9 mouse cellular contexts compared by ENCODE assay signal in the genomic region with DNA sequence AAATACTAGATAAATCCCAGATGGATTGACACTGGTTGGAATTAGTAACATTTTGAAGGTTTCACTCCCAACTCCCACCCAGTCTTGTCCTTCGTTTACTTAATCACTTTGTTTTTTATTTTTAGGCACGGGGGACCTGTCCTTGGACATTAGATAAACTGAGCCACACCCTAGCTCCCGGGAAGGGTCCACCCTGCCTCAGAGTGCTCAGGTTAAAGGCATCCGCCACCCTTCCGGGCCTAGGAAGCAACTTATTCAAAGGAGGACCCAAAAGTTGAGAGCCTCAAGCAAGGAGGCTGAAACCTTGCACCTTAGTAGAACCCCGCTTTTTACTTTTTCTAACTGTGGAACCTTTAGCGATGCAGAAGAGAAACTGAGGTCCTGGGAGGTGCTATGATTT. TPM values are rescaled to one million over a fixed set of nuclear protein-coding genes. Genes with fewer than 3 reads are reported as not detected.
A peak's percentile ranks its signal among the peaks of the same experiment; 100 is the strongest.
DNase-seq lines count a peak whose midpoint lies in the region; ATAC-seq lines count a peak whose summit lies in the region.
"Had no signal": no experiment of that assay in that cellular context is flagged by ENCODE, and none has a peak within 500 bp of the region (broad histone marks: within the 10 kb centered on the region; RNA-seq: fewer than 3 reads in every experiment).

No protein-coding gene starts in this region.

- peak overlapping the region; percentile 51 for H3K9ac ChIP-seq in kidney, embryonic 15.5 days
- H3K9ac ChIP-seq in midbrain, embryonic 16.5 days (ENCODE audit: low read depth, low read length), result peak overlapping the region; percentile 48; the same call in 1 of the 2 replicates

- peaks cover 41% of the 10 kb centered on the region for H3K27me3 ChIP-seq in kidney, embryonic 15.5 days
- H3K27me3 ChIP-seq in midbrain, embryonic 16.5 days (ENCODE audit: control insufficient read depth, insufficient read depth, low read depth, low read length), result peaks cover 42% of the 10 kb centered on the region

- peak overlapping the region; percentile 94 for H3K4me2 ChIP-seq in kidney, embryonic 15.5 days
- H3K4me2 ChIP-seq in midbrain, embryonic 16.5 days (ENCODE audit: low read length), result peak overlapping the region; percentile 85

- no peaks in the 10 kb centered on the region for H3K9me3 ChIP-seq in kidney, embryonic 15.5 days (replicated peaks)
- H3K9me3 ChIP-seq in midbrain, embryonic 16.5 days (replicated peaks; ENCODE audit: control insufficient read depth, low read length, poor library complexity, severe bottlenecking), result no peaks in the 10 kb centered on the region

- WGBS in kidney, embryonic 15.5 days, result 14% methylated on average over 7 of the region's 7 CpGs
- WGBS in midbrain, embryonic 16.5 days, result 25% methylated on average over 7 of the region's 7 CpGs

- H3K36me3 ChIP-seq in kidney, embryonic 15.5 days, result peaks cover 10% of the 10 kb centered on the region
- 0 out of 2 replicates have a peak, but pooled peaks cover 3% of the 10 kb centered on the region for H3K36me3 ChIP-seq in midbrain, embryonic 16.5 days (ENCODE audit: control insufficient read depth, insufficient read depth, low read length)

- peak overlapping the region; percentile 75; the same call in 1 of the 2 replicates for H3K27ac ChIP-seq in kidney, embryonic 15.5 days
- H3K27ac ChIP-seq in brown adipose tissue, adult 24 weeks (replicated peaks; ENCODE audit: low read depth, low read length), result no peak overlapping the region
- no peak overlapping the region for H3K27ac ChIP-seq in midbrain, embryonic 16.5 days (ENCODE audit: low read length)

- ATAC-seq in kidney, embryonic 15.5 days (replicated peaks; ENCODE audit: low FRiP score), result no peak
- peak; percentile 8 for ATAC-seq in inflammation-experienced regulatory T-cells, adult 6 months
- no peak for ATAC-seq in midbrain, embryonic 16.5 days

- no peak for DNase-seq in kidney, adult 18-20 months
- no peak for DNase-seq in cerebellum, postnatal 14 days
- DNase-seq in urinary bladder, postnatal 4 days (ENCODE audit: low spot score in 2 of 2), result no peak
- DNase-seq in gastrocnemius, postnatal 10 days, result no peak

- peaks cover 33% of the 10 kb centered on the region for H3K4me1 ChIP-seq in kidney, embryonic 15.5 days
- H3K4me1 ChIP-seq in brown adipose tissue, adult 24 weeks (ENCODE audit: control insufficient read depth, insufficient read depth, insufficient read length, low read length), result peaks cover 5% of the 10 kb centered on the region
- peaks cover 13% of the 10 kb centered on the region for H3K4me1 ChIP-seq in midbrain, embryonic 16.5 days (ENCODE audit: control insufficient read depth, insufficient read depth, low read length)

- peak overlapping the region; percentile 59 for H3K4me3 ChIP-seq in kidney, embryonic 15.5 days (replicated peaks)
- peak overlapping the region; percentile 77 for H3K4me3 ChIP-seq in brown adipose tissue, adult 24 weeks (ENCODE audit: insufficient read depth, low read depth, low read length)
- peak overlapping the region; percentile 45 for H3K4me3 ChIP-seq in midbrain, embryonic 16.5 days (ENCODE audit: low read depth, low read length)

RNA-seq across cellular contexts. Expression of a gene that starts 2.9 kb away (rescaled TPM):
- polyA plus RNA-seq in kidney, embryonic 15.5 days (2015; fragmentation: Nextera tagmentation; extraction: Ambion mirVana), result 9.8 and 13.3 TPM in 2 replicates
- 1.2 and 1.3 TPM in 2 replicates for polyA plus RNA-seq in brown adipose tissue, adult 24 weeks (2012; ENCODE audit: insufficient read depth, insufficient read length, missing spikeins)
- polyA plus RNA-seq in inflammation-experienced regulatory T-cells, adult 6 months (2017; shearing (Covaris generic)), result 10 to 100 TPM; 10.9 to 18.2 (median 12.9) TPM
- 1.1 and 1.2 TPM in 2 replicates for polyA plus RNA-seq in midbrain, embryonic 16.5 days (2015; fragmentation: Nextera tagmentation; extraction: Ambion mirVana)
- total RNA-seq in gastrocnemius, postnatal 10 days (2021), result 1 to 10 TPM; 1.6 TPM

RNA-seq across cellular contexts. Expression of a gene that starts 15.0 kb away (rescaled TPM):
- polyA plus RNA-seq in kidney, embryonic 15.5 days (2015; fragmentation: Nextera tagmentation; extraction: Ambion mirVana), result 19.8 and 20.3 TPM in 2 replicates
- 8.1 TPM in 2 replicates for polyA plus RNA-seq in brown adipose tissue, adult 24 weeks (2012; ENCODE audit: insufficient read depth, insufficient read length, missing spikeins)
- polyA plus RNA-seq in inflammation-experienced regulatory T-cells, adult 6 months (2017; shearing (Covaris generic)), result 1 to 10 TPM; 6.1 to 6.7 (median 6.4) TPM
- 16.1 and 17.0 TPM in 2 replicates for polyA plus RNA-seq in midbrain, embryonic 16.5 days (2015; fragmentation: Nextera tagmentation; extraction: Ambion mirVana)
- 1 to 10 TPM; 5.6 TPM for total RNA-seq in gastrocnemius, postnatal 10 days (2021)

RNA-seq across cellular contexts. Expression of a gene that starts 24.6 kb away (rescaled TPM):
- polyA plus RNA-seq in kidney, embryonic 15.5 days (2015; fragmentation: Nextera tagmentation; extraction: Ambion mirVana), result 7.4 and 7.8 TPM in 2 replicates
- 0.96 and 1.5 TPM in 2 replicates for polyA plus RNA-seq in brown adipose tissue, adult 24 weeks (2012; ENCODE audit: insufficient read depth, insufficient read length, missing spikeins)
- 1 to 10 TPM in 2 of 3 experiments, under 1 TPM in 1; 0.94 to 1.6 (median 1.1) TPM for polyA plus RNA-seq in inflammation-experienced regulatory T-cells, adult 6 months (2017; shearing (Covaris generic))
- polyA plus RNA-seq in midbrain, embryonic 16.5 days (2015; fragmentation: Nextera tagmentation; extraction: Ambion mirVana), result 6.1 and 6.5 TPM in 2 replicates
- total RNA-seq in gastrocnemius, postnatal 10 days (2021), result 1 to 10 TPM; 4.6 to 5.1 TPM

RNA-seq across cellular contexts. Expression of a gene that starts 45.9 kb away (rescaled TPM):
- 0.44 and 0.64 TPM in 2 replicates for polyA plus RNA-seq in kidney, embryonic 15.5 days (2015; fragmentation: Nextera tagmentation; extraction: Ambion mirVana)
- not detected in 2 replicates for polyA plus RNA-seq in brown adipose tissue, adult 24 weeks (2012; ENCODE audit: insufficient read depth, insufficient read length, missing spikeins)
- polyA plus RNA-seq in inflammation-experienced regulatory T-cells, adult 6 months (2017; shearing (Covaris generic)), result not detected
- polyA plus RNA-seq in midbrain, embryonic 16.5 days (2015; fragmentation: Nextera tagmentation; extraction: Ambion mirVana), result not detected in 2 replicates
- total RNA-seq in gastrocnemius, postnatal 10 days (2021), result under 1 TPM in 1 of 2 experiments, not detected in 1; 0.23 TPM
- polyA plus RNA-seq: gonadal fat pad, adult 2 months had no signal

RNA-seq across cellular contexts. Expression of a gene that starts 50.8 kb away (rescaled TPM):
- polyA plus RNA-seq in kidney, embryonic 15.5 days (2015; fragmentation: Nextera tagmentation; extraction: Ambion mirVana), result 2.5 and 3.8 TPM in 2 replicates
- polyA plus RNA-seq in brown adipose tissue, adult 24 weeks (2012; ENCODE audit: insufficient read depth, insufficient read length, missing spikeins), result 9.4 and 10.6 TPM in 2 replicates
- 10 to 100 TPM; 22.8 to 25.9 (median 23.1) TPM for polyA plus RNA-seq in inflammation-experienced regulatory T-cells, adult 6 months (2017; shearing (Covaris generic))
- 3.5 and 4.7 TPM in 2 replicates for polyA plus RNA-seq in midbrain, embryonic 16.5 days (2015; fragmentation: Nextera tagmentation; extraction: Ambion mirVana)
- 10 to 100 TPM; 21.6 to 27.6 TPM for total RNA-seq in gastrocnemius, postnatal 10 days (2021)
